Mouse (Mus musculus): Measurements from ENCODE around the gene Birc5. TPM values are rescaled to one million over a fixed set of nuclear protein-coding genes. Genes with fewer than 3 reads are reported as not detected.

The Birc5 gene
- polyA plus RNA-seq, 1 experiment from 2014 or later, result 244 TPM

DNA sequence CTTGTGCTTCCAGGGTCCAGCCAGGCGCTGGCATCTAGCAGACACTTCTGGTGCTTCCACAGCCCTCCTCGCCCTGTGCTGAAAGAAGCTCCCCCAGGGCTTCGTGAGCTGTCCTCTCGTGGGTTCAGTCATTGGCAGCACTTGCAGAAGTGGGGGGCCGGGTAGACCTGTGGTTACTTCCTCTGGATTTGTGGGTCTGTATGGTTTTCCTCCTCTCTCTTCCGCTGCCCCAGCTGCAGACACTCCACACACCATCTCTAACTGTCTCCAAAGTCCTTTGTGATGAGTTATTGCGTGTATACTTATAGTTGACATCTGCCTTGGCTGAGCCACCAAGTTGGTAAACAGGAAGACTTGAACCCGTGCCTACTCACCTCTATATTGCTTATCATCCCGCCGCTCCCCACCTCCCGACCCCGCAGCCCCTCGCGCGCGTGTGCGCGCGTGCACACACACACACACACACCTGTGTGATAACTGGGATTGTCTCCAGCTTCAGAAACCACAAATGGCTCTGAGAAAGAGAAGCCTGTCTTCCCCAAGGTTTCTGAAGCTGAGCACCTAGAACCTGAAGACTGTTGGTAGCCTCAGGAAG lies 42.6 kb downstream of the Birc5 start:
- Histone ChIP-seq H3K36me3 (ENCODE audit: control insufficient read depth, insufficient read depth) (no peaks in the 10 kb centered on the region), H3K9ac (ENCODE audit: low read length) (no peak overlapping the region), H3K4me2 (ENCODE audit: low read depth, low read length) (no peak overlapping the region), H3K4me1 (ENCODE audit: control insufficient read depth, insufficient read depth, low read length) (peaks cover 25% of the 10 kb centered on the region), H3K9me3 (replicated peaks; ENCODE audit: control insufficient read depth, low read length) (no peaks in the 10 kb centered on the region), H3K27ac (ENCODE audit: low read length) (peak overlapping the region; percentile 44; the same call in 1 of the 2 replicates), H3K27me3 (ENCODE audit: control insufficient read depth, insufficient read depth, low read length) (0 out of 2 replicates have a peak, but pooled peaks cover 2% of the 10 kb centered on the region), H3K4me3 (ENCODE audit: low read length) (no peak overlapping the region)
- WGBS, result 83% methylated on average over 19 of the region's 19 CpGs
- ATAC-seq (replicated peaks; ENCODE audit: extremely low read depth, insufficient read depth, low FRiP score), result no peak

DNA sequence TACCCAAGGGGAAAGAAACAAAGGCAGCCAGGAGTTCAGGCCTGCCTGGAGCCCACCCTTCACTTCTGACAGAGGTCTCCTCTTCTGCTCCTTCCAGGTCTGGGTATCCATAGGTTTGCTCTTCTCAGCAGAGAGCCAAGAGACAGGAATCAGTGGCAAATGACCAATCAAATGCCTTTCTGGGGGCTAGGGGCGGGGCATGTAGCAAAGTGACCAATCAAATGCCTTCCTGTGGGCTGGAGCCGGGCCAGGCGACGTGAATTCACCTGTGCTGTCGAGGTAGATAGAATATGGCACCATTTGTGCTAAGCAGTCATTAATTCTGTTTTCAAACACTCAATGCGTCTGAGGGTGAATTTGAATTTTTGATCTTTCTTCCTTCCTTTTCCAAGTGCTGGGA lies 43.1 kb downstream of the Birc5 start:
- Histone ChIP-seq H3K27me3 (ENCODE audit: control insufficient read depth, insufficient read depth, low read length) (0 out of 2 replicates have a peak, but pooled peaks cover 2% of the 10 kb centered on the region), H3K4me2 (ENCODE audit: low read depth, low read length) (no peak overlapping the region), H3K27ac (ENCODE audit: low read length) (peak overlapping the region; percentile 44; the same call in 1 of the 2 replicates), H3K4me3 (ENCODE audit: low read length) (no peak overlapping the region), H3K4me1 (ENCODE audit: control insufficient read depth, insufficient read depth, low read length) (peaks cover 25% of the 10 kb centered on the region), H3K9me3 (replicated peaks; ENCODE audit: control insufficient read depth, low read length) (no peaks in the 10 kb centered on the region), H3K9ac (ENCODE audit: low read length) (no peak overlapping the region), H3K36me3 (ENCODE audit: control insufficient read depth, insufficient read depth) (no peaks in the 10 kb centered on the region)
- WGBS, result 58% methylated on average over 6 of the region's 6 CpGs
- ATAC-seq (replicated peaks; ENCODE audit: extremely low read depth, insufficient read depth, low FRiP score), result no peak

DNA sequence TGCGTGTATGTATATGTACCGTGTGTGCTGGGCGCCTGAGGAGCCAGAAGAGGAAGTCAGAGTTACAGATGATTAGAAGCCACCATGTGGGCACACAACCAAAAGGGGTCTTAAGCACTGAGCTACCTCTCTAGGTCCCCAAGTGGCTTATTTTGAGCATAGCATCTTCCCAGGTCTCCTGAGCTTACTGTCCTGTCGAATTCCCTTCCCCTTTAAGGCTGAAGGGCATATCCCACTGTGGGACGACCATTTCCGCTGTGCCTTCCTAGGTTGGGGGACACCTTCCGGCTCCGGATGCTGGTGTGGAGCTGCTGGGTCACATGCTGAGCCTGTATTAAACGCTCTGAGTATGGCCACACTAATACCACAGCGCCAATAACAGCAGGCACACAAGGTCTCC lies 45.6 kb downstream of the Birc5 start:
- Histone ChIP-seq H3K36me3 (ENCODE audit: control insufficient read depth, insufficient read depth) (no peaks in the 10 kb centered on the region), H3K4me1 (ENCODE audit: control insufficient read depth, insufficient read depth, low read length) (peaks cover 16% of the 10 kb centered on the region), H3K4me3 (ENCODE audit: low read length) (no peak overlapping the region), H3K9ac (ENCODE audit: low read length) (no peak overlapping the region), H3K9me3 (replicated peaks; ENCODE audit: control insufficient read depth, low read length) (no peaks in the 10 kb centered on the region), H3K27me3 (ENCODE audit: control insufficient read depth, insufficient read depth, low read length) (0 out of 2 replicates have a peak, but pooled peaks cover 2% of the 10 kb centered on the region), H3K27ac (ENCODE audit: low read length) (no peak overlapping the region), H3K4me2 (ENCODE audit: low read depth, low read length) (no peak overlapping the region)
- 59% methylated on average over 10 of the region's 10 CpGs for WGBS
- ATAC-seq (replicated peaks; ENCODE audit: extremely low read depth, insufficient read depth, low FRiP score), result no peak

DNA sequence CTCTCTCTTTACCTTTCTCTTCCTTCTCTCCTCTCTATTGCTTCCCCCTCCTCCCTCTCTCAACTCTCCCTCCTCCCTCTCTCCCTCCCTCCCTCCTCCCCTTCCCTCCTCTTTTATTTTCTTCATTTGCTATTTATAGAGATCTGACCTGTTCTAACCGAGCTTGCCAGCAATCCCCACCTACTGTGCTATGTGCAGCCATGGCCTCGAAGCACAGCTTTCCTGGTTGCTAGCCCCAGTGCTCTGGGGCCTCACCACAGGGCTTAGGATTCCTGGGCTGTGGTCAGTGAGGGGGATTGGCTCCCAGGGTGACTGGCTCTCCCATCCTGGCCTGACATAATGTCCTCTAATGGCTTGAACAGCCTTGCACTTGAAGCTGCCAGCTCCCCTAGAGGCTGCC lies 47.5 kb downstream of the Birc5 start:
- Histone ChIP-seq H3K4me1 (ENCODE audit: control insufficient read depth, insufficient read depth, low read length) (peaks cover 2% of the 10 kb centered on the region; the same call in 1 of the 2 replicates), H3K27ac (ENCODE audit: low read length) (no peak overlapping the region), H3K36me3 (ENCODE audit: control insufficient read depth, insufficient read depth) (no peaks in the 10 kb centered on the region), H3K9ac (ENCODE audit: low read length) (no peak overlapping the region), H3K4me2 (ENCODE audit: low read depth, low read length) (no peak overlapping the region), H3K27me3 (ENCODE audit: control insufficient read depth, insufficient read depth, low read length) (no peaks in the 10 kb centered on the region), H3K4me3 (ENCODE audit: low read length) (no peak overlapping the region), H3K9me3 (replicated peaks; ENCODE audit: control insufficient read depth, low read length) (no peaks in the 10 kb centered on the region)
- ATAC-seq (replicated peaks; ENCODE audit: extremely low read depth, insufficient read depth, low FRiP score), result peak; percentile 67
- WGBS, result 16% methylated on average over 2 of the region's 2 CpGs

DNA sequence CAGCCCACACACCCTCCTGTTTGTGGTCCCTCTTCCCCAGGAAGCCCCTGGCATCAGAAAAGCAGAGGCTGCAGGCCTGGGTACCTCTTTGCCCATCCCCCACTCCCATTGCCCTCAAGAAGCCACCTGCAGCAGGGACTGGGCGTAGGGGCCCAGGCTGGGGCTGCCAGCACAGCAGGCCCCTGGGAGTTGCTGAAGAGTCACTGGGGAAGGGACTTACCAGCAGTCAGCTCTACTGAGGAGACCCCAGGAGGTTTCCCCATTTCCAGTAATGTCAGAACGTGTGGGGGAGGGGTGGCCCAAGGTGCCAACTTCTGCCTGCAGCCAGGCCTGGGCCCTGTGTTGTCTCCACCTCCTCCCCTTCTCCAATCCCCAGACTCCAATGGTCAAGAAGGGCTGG lies 53.2 kb downstream of the Birc5 start:
- Histone ChIP-seq H3K9ac (ENCODE audit: low read length) (no peak overlapping the region), H3K4me2 (ENCODE audit: low read depth, low read length) (no peak overlapping the region), H3K4me3 (ENCODE audit: low read length) (no peak overlapping the region), H3K27ac (ENCODE audit: low read length) (no peak overlapping the region; the same call in 1 of the 2 replicates), H3K36me3 (ENCODE audit: control insufficient read depth, insufficient read depth) (no peaks in the 10 kb centered on the region), H3K27me3 (ENCODE audit: control insufficient read depth, insufficient read depth, low read length) (no peaks in the 10 kb centered on the region), H3K9me3 (replicated peaks; ENCODE audit: control insufficient read depth, low read length) (no peaks in the 10 kb centered on the region), H3K4me1 (ENCODE audit: control insufficient read depth, insufficient read depth, low read length) (no peaks in the 10 kb centered on the region)
- ATAC-seq (replicated peaks; ENCODE audit: extremely low read depth, insufficient read depth, low FRiP score), result peak; percentile 60
- WGBS, result 78% methylated on average over 2 of the region's 2 CpGs

DNA sequence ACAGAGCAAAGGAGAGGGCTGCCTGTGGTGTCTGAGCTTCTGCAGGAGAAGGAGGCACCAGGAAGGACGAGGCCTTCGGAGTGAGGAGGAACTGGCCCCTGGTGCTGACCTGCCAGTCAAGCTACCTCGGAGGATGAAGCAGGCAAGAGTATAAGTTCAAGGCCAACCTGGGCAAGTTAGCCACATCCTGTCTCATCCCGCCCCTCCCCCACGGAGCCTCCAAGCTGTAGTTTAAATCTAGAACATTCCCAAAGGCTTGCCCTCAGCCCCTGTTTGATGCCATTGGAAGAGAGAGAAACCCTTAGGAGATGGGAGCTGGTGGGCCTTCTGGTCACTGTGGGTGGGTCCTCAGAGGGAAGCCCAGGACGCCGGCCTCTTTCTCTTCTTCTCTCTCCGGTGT lies 55.4 kb downstream of the Birc5 start:
- H3K4me1 ChIP-seq (ENCODE audit: control insufficient read depth, insufficient read depth, low read length), result no peaks in the 10 kb centered on the region
- H3K9ac ChIP-seq (ENCODE audit: low read length), result no peak overlapping the region
- no peaks in the 10 kb centered on the region for H3K36me3 ChIP-seq (ENCODE audit: control insufficient read depth, insufficient read depth)
- no peak overlapping the region for H3K4me2 ChIP-seq (ENCODE audit: low read depth, low read length)
- 73% methylated on average over 8 of the region's 8 CpGs for WGBS
- H3K9me3 ChIP-seq (replicated peaks; ENCODE audit: control insufficient read depth, low read length), result no peaks in the 10 kb centered on the region
- no peak overlapping the region for H3K4me3 ChIP-seq (ENCODE audit: low read length)
- H3K27ac ChIP-seq (ENCODE audit: low read length), result no peak overlapping the region
- H3K27me3 ChIP-seq (ENCODE audit: control insufficient read depth, insufficient read depth, low read length), result no peaks in the 10 kb centered on the region
- ATAC-seq (replicated peaks; ENCODE audit: extremely low read depth, insufficient read depth, low FRiP score), result no peak

Other genes with a start within 250 kb of the Birc5 start
- gene Tnrc6c, start 195.0 kb upstream of the Birc5 start, polyA plus RNA-seq (2015; fragmentation: Nextera tagmentation; extraction: Ambion mirVana), result 6.1 and 6.5 TPM in 2 replicates
- gene Tmc8, start 67.2 kb upstream of the Birc5 start, polyA plus RNA-seq (2015; fragmentation: Nextera tagmentation; extraction: Ambion mirVana), result 4.1 and 6.0 TPM in 2 replicates
- 28.4 and 30.8 TPM in 2 replicates for gene Tmc6, start 67.1 kb upstream of the Birc5 start, polyA plus RNA-seq (2015; fragmentation: Nextera tagmentation; extraction: Ambion mirVana)
- 0.32 and 0.39 TPM in 2 replicates for gene 6030468B19Rik, start 51.6 kb upstream of the Birc5 start, polyA plus RNA-seq (2015; fragmentation: Nextera tagmentation; extraction: Ambion mirVana)
- gene Gm20708, start 39.6 kb upstream of the Birc5 start, polyA plus RNA-seq (2015; fragmentation: Nextera tagmentation; extraction: Ambion mirVana), result 0.92 and 2.4 TPM in 2 replicates
- gene Syngr2, start 39.6 kb upstream of the Birc5 start, polyA plus RNA-seq (2015; fragmentation: Nextera tagmentation; extraction: Ambion mirVana), result 111 and 133 TPM in 2 replicates
- gene Afmid, start 23.3 kb upstream of the Birc5 start, polyA plus RNA-seq (2015; fragmentation: Nextera tagmentation; extraction: Ambion mirVana), result 17.5 and 20.8 TPM in 2 replicates
- 108 and 114 TPM in 2 replicates for gene Tk1, start 23.2 kb upstream of the Birc5 start, polyA plus RNA-seq (2015; fragmentation: Nextera tagmentation; extraction: Ambion mirVana)
- not detected in 2 replicates for gene Tmem235, start 11.5 kb downstream of the Birc5 start, polyA plus RNA-seq (2015; fragmentation: Nextera tagmentation; extraction: Ambion mirVana)
- gene Tha1, start 24.2 kb downstream of the Birc5 start, polyA plus RNA-seq (2015; fragmentation: Nextera tagmentation; extraction: Ambion mirVana), result 6.5 and 7.4 TPM in 2 replicates
- gene Socs3, start 120.8 kb downstream of the Birc5 start, polyA plus RNA-seq (2015; fragmentation: Nextera tagmentation; extraction: Ambion mirVana), result 7.2 and 8.2 TPM in 2 replicates
- 26.9 and 28.9 TPM in 2 replicates for gene Pgs1, start 137.0 kb downstream of the Birc5 start, polyA plus RNA-seq (2015; fragmentation: Nextera tagmentation; extraction: Ambion mirVana)